Mouse (Mus musculus) neural tube, embryonic 11.5 days (tissue): ENCODE data around the gene Zfp710. TPM values are rescaled to one million over a fixed set of nuclear protein-coding genes. Genes with fewer than 3 reads are reported as not detected.
"Not testable (repeated sequence)": the region's sequence is repeated elsewhere in the genome, so short reads cannot be mapped to it uniquely, and the experiment has no call there.

Experiments used
- ATAC-seq: fragments of 200-750 bp; cut with Nextera tagmentation; 2 replicates; pipeline ENCODE4 v1.8.0; 2017; ENCODE audit warnings: moderate number of reproducible peaks, mild to moderate bottlenecking, moderate TSS enrichment, moderate library complexity; ENCODE audit not compliant: insufficient read depth, low FRiP score, low TSS enrichment
- DNase-seq: peaks from one replicate; pipeline ENCODE4 v3.0.0-alpha.2; 2015; ENCODE audit warnings: low spot score
- H3K27ac ChIP-seq: fragments of 300-500 bp; sonication (generic); 2 replicates; pipeline ENCODE4 v1.5.1; 2014; ENCODE audit warnings: low read depth, mild to moderate bottlenecking, low read length
- H3K27me3 ChIP-seq: fragments of 300-500 bp; sonication (generic); 2 replicates; pipeline ENCODE4 v1.6.1; 2014; ENCODE audit warnings: mild to moderate bottlenecking, low read length, mixed read lengths; ENCODE audit not compliant: control insufficient read depth, insufficient read depth
- H3K36me3 ChIP-seq: fragments of 300-500 bp; sonication (generic); 2 replicates; pipeline ENCODE4 v1.6.1; 2014; ENCODE audit warnings: mild to moderate bottlenecking, low read length, moderate library complexity, mixed read lengths; ENCODE audit not compliant: control insufficient read depth, insufficient read depth
- H3K4me1 ChIP-seq: fragments of 300-500 bp; sonication (generic); 2 replicates; pipeline ENCODE4 v1.6.1; 2014; ENCODE audit warnings: low read length, mixed read lengths; ENCODE audit not compliant: control insufficient read depth, insufficient read depth
- H3K4me2 ChIP-seq: fragments of 300-500 bp; sonication (generic); 2 replicates; pipeline ENCODE4 v1.6.1; 2014; ENCODE audit warnings: low read depth, mild to moderate bottlenecking, moderate library complexity
- H3K4me3 ChIP-seq: fragments of 300-500 bp; sonication (generic); 2 replicates; pipeline ENCODE4 v1.5.1; 2014; ENCODE audit warnings: low read depth, low read length
- H3K9ac ChIP-seq: fragments of 300-500 bp; sonication (generic); 2 replicates; pipeline ENCODE4 v1.6.1; 2014; ENCODE audit warnings: mild to moderate bottlenecking, low read length
- H3K9me3 ChIP-seq: fragments of 300-500 bp; sonication (generic); 2 replicates; pipeline ENCODE4 v1.6.1; 2016; ENCODE audit warnings: low read length; ENCODE audit not compliant: control insufficient read depth
- WGBS: fragments of 180-500 bp; shearing (Covaris S2); extraction: QIAGEN DNeasy Blood & Tissue Kit; methylation state at CpG from one replicate; pipeline ENCODE4 v1.1.7; 2014; 5-methylcytosine and 5-hydroxymethylcytosine counted together
- polyA plus RNA-seq: library from polyadenylated mRNA; unstranded; fragments of >200 nt; fragmentation: Nextera tagmentation; extraction: Ambion mirVana; gene quantifications from 2 replicates; pipeline ENCODE4 v1.2.1, GENCODE M21; 2014

Gene Zfp710
- polyA plus RNA-seq, 1 experiment from 2014 or later, result 21.9 TPM

DNA sequence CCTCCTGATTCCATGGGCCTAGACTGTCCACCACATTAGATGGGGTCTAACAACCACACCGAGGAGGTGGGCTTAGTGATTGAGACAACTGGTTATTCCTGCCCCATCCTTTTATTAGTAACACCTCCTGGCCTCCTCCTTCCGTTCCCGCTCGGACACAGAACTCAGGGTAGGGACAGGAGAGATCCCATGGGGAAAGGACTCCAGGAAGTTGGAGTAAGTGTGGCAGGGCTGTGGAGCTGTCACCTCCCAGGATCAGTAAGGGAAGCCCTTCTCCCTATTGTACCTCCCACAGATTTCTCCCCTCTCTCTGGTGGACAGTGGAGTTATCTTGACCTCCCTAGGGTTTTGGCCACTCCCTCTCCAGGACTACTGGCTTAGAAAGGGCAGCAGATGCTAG, 22.4 kb downstream of the Zfp710 start:
- no peak for ATAC-seq
- WGBS, result 70% methylated on average over 4 of the region's 4 CpGs
- no peak overlapping the region for H3K9ac ChIP-seq

DNA sequence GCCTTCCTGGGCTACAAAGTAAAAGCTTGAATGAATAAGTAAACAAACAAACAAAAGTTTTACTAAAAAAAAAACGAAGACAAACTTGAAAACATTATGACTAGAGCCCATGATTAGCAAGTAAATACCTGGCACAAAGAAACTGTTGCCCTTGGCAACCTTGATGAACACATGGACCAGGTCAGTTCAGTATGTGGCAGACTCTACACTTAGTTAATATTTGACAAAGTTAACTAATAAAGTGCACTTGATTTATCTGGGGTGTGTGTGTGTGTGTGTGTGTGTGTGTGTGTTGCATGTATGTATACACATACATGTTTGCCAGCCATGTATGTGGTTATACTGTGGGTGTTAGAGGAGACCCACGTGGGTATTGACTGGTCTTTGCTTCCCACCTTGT, 25.1 kb downstream of the Zfp710 start:
- H3K4me3 ChIP-seq, result no peak overlapping the region
- H3K27ac ChIP-seq, result no peak overlapping the region
- no peak overlapping the region for H3K4me2 ChIP-seq
- H3K9me3 ChIP-seq, result no peaks in the 10 kb centered on the region
- no peaks in the 10 kb centered on the region for H3K36me3 ChIP-seq
- H3K27me3 ChIP-seq, result no peaks in the 10 kb centered on the region
- H3K9ac ChIP-seq, result no peak overlapping the region
- DNase-seq, result no peak
- 66% methylated on average over 2 of the region's 2 CpGs for WGBS
- no peak for ATAC-seq
- H3K4me1 ChIP-seq, result no peaks in the 10 kb centered on the region; the same call in 1 of the 2 replicates

More for the DNA sequence above, 22.4 kb downstream of the Zfp710 start:
- no peak overlapping the region for H3K4me3 ChIP-seq
- DNase-seq, result no peak
- H3K4me1 ChIP-seq, result no peaks in the 10 kb centered on the region; the same call in 1 of the 2 replicates
- no peaks in the 10 kb centered on the region for H3K9me3 ChIP-seq
- H3K4me2 ChIP-seq, result no peak overlapping the region
- H3K27ac ChIP-seq, result no peak overlapping the region
- no peaks in the 10 kb centered on the region for H3K27me3 ChIP-seq
- H3K36me3 ChIP-seq, result no peaks in the 10 kb centered on the region

DNA sequence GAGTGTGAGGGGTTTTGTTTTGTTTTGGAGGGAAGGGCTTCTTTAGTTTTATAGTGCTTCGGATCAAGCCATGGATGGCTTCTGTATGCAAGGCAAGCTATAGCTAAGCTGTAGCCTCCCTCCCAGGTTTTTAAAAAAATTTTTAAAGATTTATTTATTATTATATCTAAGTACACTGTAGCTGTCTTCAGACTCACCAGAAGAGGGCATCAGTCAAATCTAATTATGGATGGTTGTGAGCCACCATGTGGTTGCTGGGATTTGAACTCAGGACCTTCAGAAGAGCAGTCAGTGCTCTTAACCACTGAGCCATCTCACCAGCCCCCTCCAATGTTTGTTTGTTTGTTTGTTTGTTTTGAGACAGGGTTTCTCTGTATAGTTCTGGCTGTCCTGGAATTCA, 25.8 kb downstream of the Zfp710 start:
- not testable (repeated sequence) for ATAC-seq, H3K27ac ChIP-seq, H3K4me1 ChIP-seq, H3K27me3 ChIP-seq, H3K4me2 ChIP-seq, H3K9ac ChIP-seq, H3K4me3 ChIP-seq, H3K36me3 ChIP-seq, DNase-seq, H3K9me3 ChIP-seq
- 94% methylated on average over 1 of the region's 1 CpGs for WGBS

DNA sequence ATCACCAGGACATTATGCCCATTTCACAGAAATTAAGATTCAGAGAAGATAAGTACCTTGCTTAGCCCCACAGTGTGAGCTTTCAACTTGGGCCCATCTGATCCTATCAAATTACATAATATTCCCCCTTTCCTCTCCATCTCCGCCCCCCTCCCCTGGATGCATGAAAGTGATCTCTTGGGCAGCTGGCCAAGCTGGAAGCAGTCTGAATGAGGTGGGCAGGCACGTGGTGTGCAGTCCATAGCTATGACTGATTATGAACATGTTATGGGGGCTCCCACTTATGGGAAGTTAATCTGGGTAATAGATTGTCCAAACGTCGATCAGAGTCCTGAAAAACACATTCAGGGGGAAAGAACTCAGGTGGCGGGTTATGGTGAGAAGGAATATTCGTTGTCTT, 27.2 kb downstream of the Zfp710 start:
- no peaks in the 10 kb centered on the region for H3K36me3 ChIP-seq
- ATAC-seq (no peak), DNase-seq (no peak)
- no peaks in the 10 kb centered on the region for H3K9me3 ChIP-seq
- no peak overlapping the region for H3K4me2 ChIP-seq
- H3K4me3 ChIP-seq, result no peak overlapping the region
- H3K4me1 ChIP-seq, result peaks cover 4% of the 10 kb centered on the region
- H3K9ac ChIP-seq, result no peak overlapping the region
- WGBS, result 79% methylated on average over 6 of the region's 6 CpGs
- H3K27me3 ChIP-seq, result no peaks in the 10 kb centered on the region
- H3K27ac ChIP-seq, result no peak overlapping the region

DNA sequence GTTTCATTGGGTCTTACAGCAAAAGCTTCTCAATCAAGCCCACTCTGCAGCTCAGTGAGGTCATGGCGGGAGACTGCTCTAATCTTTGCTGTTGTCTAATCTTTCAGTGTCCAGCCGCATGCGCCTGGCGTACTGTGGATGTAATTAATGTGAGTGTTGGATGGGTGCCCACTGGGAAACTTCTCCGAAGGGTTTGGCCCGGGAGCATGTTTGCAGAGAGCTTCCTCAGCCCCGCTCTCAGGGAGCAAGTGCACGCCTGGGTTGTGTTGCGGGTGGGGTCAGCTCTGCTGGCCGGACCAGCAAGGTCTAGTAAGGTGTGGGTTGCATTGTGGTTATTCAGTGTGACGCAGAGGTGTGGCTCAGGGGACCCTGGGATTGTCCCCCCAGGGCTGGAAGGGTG, 27.6 kb downstream of the Zfp710 start:
- H3K9ac ChIP-seq, result no peak overlapping the region
- H3K27ac ChIP-seq, result no peak overlapping the region
- no peaks in the 10 kb centered on the region for H3K27me3 ChIP-seq
- no peak overlapping the region for H3K4me3 ChIP-seq
- H3K9me3 ChIP-seq, result no peaks in the 10 kb centered on the region
- 87% methylated on average over 11 of the region's 11 CpGs for WGBS
- H3K4me2 ChIP-seq, result no peak overlapping the region
- H3K4me1 ChIP-seq, result peaks cover 8% of the 10 kb centered on the region
- no peak for ATAC-seq
- no peak for DNase-seq
- H3K36me3 ChIP-seq, result no peaks in the 10 kb centered on the region

DNA sequence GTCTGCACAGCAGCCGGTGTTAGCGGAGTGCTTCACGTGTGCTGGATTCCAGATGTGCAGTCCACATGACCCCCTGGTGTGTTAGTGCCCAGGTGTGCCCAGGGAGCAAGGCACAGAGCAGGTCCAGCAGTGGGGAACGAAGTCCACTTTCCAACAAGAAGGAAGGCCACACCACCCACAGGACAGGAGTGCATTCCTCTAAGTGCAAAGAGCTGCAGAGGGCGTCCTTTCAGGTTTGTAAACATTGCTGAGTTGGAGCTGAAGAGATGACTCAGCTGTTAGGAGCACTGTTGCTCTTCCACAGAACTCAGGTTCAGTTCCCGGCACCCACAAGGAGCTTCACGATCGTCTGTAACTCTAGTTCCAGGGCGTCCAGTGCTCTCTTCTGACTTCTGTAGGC, 28.5 kb downstream of the Zfp710 start:
- DNase-seq, result no peak
- H3K4me1 ChIP-seq, result peaks cover 17% of the 10 kb centered on the region

DNA sequence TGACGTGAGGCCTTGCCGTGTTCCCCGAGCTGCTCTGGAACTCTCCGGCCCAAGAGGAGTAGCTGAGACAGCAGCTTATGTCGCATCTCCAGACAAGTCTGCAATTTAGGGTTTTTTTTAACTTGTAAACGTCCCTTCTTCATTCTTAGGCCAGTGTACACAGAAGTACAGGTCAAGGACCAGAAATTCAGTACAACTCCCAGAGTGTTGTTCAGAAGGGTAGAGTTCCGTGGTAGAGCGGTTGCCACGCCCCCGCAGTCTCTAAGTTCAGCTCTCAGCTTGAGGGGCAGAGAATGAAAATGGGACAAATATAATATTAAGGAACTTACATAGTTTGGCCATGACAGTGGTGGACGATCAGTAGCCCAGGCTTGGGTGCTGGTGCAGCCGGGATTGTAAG, 31.2 kb downstream of the Zfp710 start:
- Histone ChIP-seq H3K36me3 (no peaks in the 10 kb centered on the region), H3K27me3 (no peaks in the 10 kb centered on the region), H3K9ac (no peak overlapping the region), H3K4me2 (no peak overlapping the region), H3K9me3 (no peaks in the 10 kb centered on the region), H3K4me1 (peaks cover 21% of the 10 kb centered on the region), H3K4me3 (no peak overlapping the region), H3K27ac (no peak overlapping the region)
- DNase-seq (no peak), ATAC-seq (no peak)
- 86% methylated on average over 12 of the region's 12 CpGs for WGBS

More for the DNA sequence above, 28.5 kb downstream of the Zfp710 start:
- Histone ChIP-seq H3K27me3 (no peaks in the 10 kb centered on the region), H3K36me3 (no peaks in the 10 kb centered on the region), H3K9me3 (no peaks in the 10 kb centered on the region), H3K4me3 (no peak overlapping the region), H3K4me2 (no peak overlapping the region), H3K27ac (no peak overlapping the region), H3K9ac (no peak overlapping the region)
- 93% methylated on average over 9 of the region's 9 CpGs for WGBS
- no peak for ATAC-seq

DNA sequence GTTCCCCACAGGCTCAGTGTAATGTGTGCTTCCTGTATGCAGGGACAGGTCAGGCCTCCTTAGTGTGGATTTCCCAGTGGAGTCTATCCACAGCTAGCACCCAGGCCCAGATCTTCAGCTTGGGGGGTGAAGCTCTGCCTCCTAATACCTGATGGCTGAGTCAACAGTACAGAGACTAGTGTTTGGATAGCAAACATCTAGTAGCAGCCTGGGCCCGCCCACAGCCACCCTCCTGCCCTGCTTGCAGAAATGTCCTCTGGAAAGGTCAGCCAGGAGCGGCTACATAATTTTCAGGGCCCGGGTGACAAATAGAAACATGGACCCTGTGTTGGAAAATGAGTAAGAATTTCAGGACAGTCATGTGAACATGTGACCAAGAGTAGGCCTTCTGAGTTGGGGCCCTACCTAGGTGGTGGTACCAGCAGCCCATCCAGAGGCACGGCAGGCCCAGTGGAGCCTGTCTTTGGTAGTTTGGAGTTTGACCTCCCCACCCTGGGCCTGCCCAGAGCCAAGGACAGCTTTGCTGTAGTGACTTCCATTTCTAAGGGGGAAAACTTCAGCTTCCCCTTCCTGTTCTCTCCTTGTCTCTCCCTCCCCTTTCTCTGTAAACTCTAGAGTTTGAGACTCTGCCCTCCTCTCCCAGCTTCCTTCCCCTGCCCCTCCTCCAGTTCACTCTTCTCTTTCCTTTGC, 32.5 kb downstream of the Zfp710 start:
- no peak for DNase-seq
- H3K27ac ChIP-seq, result peak overlapping the region; percentile 72
- H3K9me3 ChIP-seq, result no peaks in the 10 kb centered on the region
- 55% methylated on average over 4 of the region's 4 CpGs for WGBS
- no peaks in the 10 kb centered on the region for H3K27me3 ChIP-seq
- H3K36me3 ChIP-seq, result no peaks in the 10 kb centered on the region
- no peak overlapping the region for H3K4me3 ChIP-seq
- H3K4me1 ChIP-seq, result peaks cover 21% of the 10 kb centered on the region
- no peak overlapping the region for H3K9ac ChIP-seq
- no peak for ATAC-seq
- no peak overlapping the region for H3K4me2 ChIP-seq

DNA sequence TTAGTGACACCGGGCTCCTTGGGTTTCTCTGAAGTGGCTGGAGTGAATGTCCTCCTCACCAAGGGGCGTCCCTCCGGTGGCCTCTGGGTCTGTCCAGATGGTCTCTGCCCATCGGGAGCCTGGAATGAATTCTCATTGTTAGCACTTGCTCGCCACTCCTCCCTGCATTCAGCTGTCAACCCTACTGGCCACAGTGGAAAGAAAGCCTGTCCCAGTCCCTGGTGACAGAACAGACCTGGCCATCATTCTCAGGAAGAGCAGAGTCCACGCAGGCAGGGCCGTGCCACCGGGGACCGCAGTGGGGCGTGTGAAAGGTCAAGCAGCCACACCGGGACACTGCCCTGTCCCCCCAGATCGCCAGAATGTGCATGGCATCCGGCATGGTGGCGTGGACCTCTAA, 33.2 kb downstream of the Zfp710 start:
- ATAC-seq (peak; percentile 35; the same call in 1 of the 2 replicates), DNase-seq (peak; percentile 49)
- Histone ChIP-seq H3K27ac (peak overlapping the region; percentile 72), H3K4me2 (no peak overlapping the region), H3K4me3 (no peak overlapping the region), H3K9me3 (no peaks in the 10 kb centered on the region), H3K36me3 (no peaks in the 10 kb centered on the region), H3K4me1 (peaks cover 25% of the 10 kb centered on the region), H3K27me3 (no peaks in the 10 kb centered on the region), H3K9ac (no peak overlapping the region)
- WGBS, result 18% methylated on average over 14 of the region's 14 CpGs
